Mouse (Mus musculus): ENCODE data around the gene Gpsm2.

DNA sequence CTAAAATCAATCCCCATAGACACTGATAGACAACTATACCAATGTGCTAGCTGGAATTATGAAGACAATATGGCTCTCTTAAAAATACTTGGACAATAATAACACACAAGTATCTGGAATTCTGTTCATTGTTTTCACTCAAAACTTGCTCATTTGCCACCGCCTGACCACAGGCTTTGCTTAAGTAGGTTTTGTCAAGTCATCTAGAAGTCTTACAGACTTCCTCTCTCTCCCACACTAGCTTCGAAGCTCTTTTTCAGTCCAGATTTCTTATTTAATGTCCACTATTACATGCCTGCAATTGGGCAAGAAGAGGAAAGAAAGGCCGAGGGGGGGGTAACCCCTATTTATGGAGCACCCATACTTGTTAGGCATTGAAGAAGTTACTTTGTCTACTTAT, 5.7 kb upstream of the Gpsm2 start:
- TF ChIP-seq CTCF (IDR thresholded peaks at IDR 0.05; ENCODE audit: insufficient read depth, low read depth, low read length) (no peak), POLR2A (IDR thresholded peaks at IDR 0.05; ENCODE audit: insufficient read depth, low read depth, low read length) (no peak)
